Mouse (Mus musculus) cerebellum, postnatal 25 days (tissue): Measurements from ENCODE around the gene Anln.

Source experiments
- DNase-seq, 2 experiments: peaks; one replicate each; pipeline ENCODE4 v3.0.0; 2021; ENCODE audit warnings: mixed read lengths in 2 of 2

Anln gene

GRCm38 (mm10) chr9:22402001-22402400 is 13.0 kb upstream of the Anln start:
- no peak for DNase-seq

- peak in 1 of 2 experiments; percentile 12 for DNase-seq
These were observed 10.0 kb upstream of the Anln start for GRCm38 (mm10) chr9:22399021-22399420.

GRCm38 (mm10) chr9:22394725-22395124 is 5.7 kb upstream of the Anln start:
- DNase-seq, result no peak

GRCm38 (mm10) chr9:22390390-22390789 is 1.4 kb upstream of the Anln start:
- no peak for DNase-seq

- DNase-seq, result no peak
These were observed 803 bp upstream of the Anln start for GRCm38 (mm10) chr9:22389736-22390245.

GRCm38 (mm10) chr9:22388401-22388980 is 497 bp downstream of the Anln start:
- peak; percentile 10 to 23 for DNase-seq

- DNase-seq, result no peak
These were observed 1.1 kb downstream of the Anln start for GRCm38 (mm10) chr9:22387901-22388300.

- DNase-seq, result no peak
These were observed 3.1 kb downstream of the Anln start for GRCm38 (mm10) chr9:22385890-22386289.

- DNase-seq, result peak in 1 of 2 experiments; percentile 6
These were observed 12.9 kb downstream of the Anln start for GRCm38 (mm10) chr9:22376086-22376485.

- DNase-seq, result peak in 1 of 2 experiments; percentile 10
These were observed 16.2 kb downstream of the Anln start for GRCm38 (mm10) chr9:22372760-22373159.

GRCm38 (mm10) chr9:22368030-22368429 is 21.0 kb downstream of the Anln start:
- DNase-seq, result no peak

- no peak for DNase-seq
These were observed 22.4 kb downstream of the Anln start for GRCm38 (mm10) chr9:22366621-22367020.

GRCm38 (mm10) chr9:22366221-22366620 is 22.8 kb downstream of the Anln start:
- DNase-seq, result no peak

- DNase-seq, result no peak
These were observed 28.1 kb downstream of the Anln start for GRCm38 (mm10) chr9:22360916-22361315.

- no peak for DNase-seq
These were observed 33.1 kb downstream of the Anln start for GRCm38 (mm10) chr9:22355919-22356318.

- DNase-seq, result no peak
These were observed 35.1 kb downstream of the Anln start for GRCm38 (mm10) chr9:22353901-22354300.

GRCm38 (mm10) chr9:22353465-22353864 is 35.5 kb downstream of the Anln start:
- no peak for DNase-seq

GRCm38 (mm10) chr9:22340331-22340730 is 48.7 kb downstream of the Anln start:
- no peak for DNase-seq

- no peak for DNase-seq
These were observed 51.8 kb downstream of the Anln start for GRCm38 (mm10) chr9:22337217-22337616.

- peak; percentile 90 to 92 for DNase-seq
These were observed 61.3 kb downstream of the Anln start for GRCm38 (mm10) chr9:22327475-22328387.

- DNase-seq, result peak; percentile 50 to 74
These were observed 61.9 kb downstream of the Anln start for GRCm38 (mm10) chr9:22327099-22327474.

- no peak for DNase-seq
These were observed 64.4 kb downstream of the Anln start for GRCm38 (mm10) chr9:22324579-22324978.

GRCm38 (mm10) chr9:22322381-22323211 is 66.4 kb downstream of the Anln start:
- no peak for DNase-seq
